Mouse (Mus musculus): ENCODE results near the gene Gse1.

DNA sequence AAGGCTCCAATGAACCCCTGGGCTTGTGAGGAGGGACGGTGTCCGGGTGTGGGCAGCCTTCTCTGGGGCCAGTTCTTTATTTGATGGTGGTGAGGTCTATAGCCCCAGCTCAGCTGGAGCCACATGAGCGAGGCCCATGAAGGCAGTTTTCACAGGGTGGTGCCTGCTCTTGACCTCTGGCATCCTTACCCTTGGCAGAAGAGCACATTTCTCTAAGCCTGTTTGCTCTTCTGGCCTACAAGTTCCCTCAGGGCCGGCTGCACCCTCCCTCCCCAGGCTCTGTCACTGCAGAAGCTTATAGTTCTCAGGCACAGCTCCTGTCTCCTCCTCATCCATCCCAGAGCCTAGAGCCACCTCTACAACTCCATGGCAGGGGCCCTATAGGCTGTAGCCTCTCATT is 186.0 kb downstream of the Gse1 start:
- no peak for TF ChIP-seq POLR2A (IDR thresholded peaks at IDR 0.05; ENCODE audit: control insufficient read depth in 1 of 2, insufficient read depth in 1 of 2, low read depth in 1 of 2, low read length in 2 of 2, poor library complexity in 1 of 2)
- no peak for TF ChIP-seq CTCF (IDR thresholded peaks at IDR 0.05 in 2 of 3, conservative IDR thresholded peaks at IDR 0.05 in 1 of 3; ENCODE audit: control insufficient read depth in 1 of 3, insufficient read depth in 1 of 3, low read depth in 2 of 3, low read length in 3 of 3, poor library complexity in 1 of 3, severe bottlenecking in 1 of 3)
- no peak for TF ChIP-seq ZKSCAN1 (IDR thresholded peaks at IDR 0.05; ENCODE audit: low read depth, low read length)
- TF ChIP-seq NRF1 (IDR thresholded peaks at IDR 0.05; ENCODE audit: insufficient read depth, low read depth, low read length, poor library complexity, severe bottlenecking), result no peak
- no peak for TF ChIP-seq GATA1 (IDR thresholded peaks at IDR 0.05; ENCODE audit: low read depth, low read length)
- TF ChIP-seq ZMIZ1 (IDR thresholded peaks at IDR 0.05; ENCODE audit: low read depth, low read length), result no peak
- no peak for TF ChIP-seq TAL1 (IDR thresholded peaks at IDR 0.05; ENCODE audit: low read length)
- TF ChIP-seq E2F4 (IDR thresholded peaks at IDR 0.05; ENCODE audit: borderline replicate concordance, low read depth, low read length), result no peak

All from MEL (cell line).